Mouse (Mus musculus): ENCODE measurements around the gene Wfdc8. TPM values are rescaled to one million over a fixed set of nuclear protein-coding genes. Genes with fewer than 3 reads are reported as not detected.
A peak's percentile ranks its signal among the peaks of the same experiment; 100 is the strongest.
"Not testable (repeated sequence)": the region's sequence is repeated elsewhere in the genome, so short reads cannot be mapped to it uniquely, and the experiment has no call there.

Wfdc8 gene
- not detected in 2 replicates for polyA plus RNA-seq (2016; fragmentation: Nextera tagmentation; extraction: Ambion mirVana)

- not testable (repeated sequence) for H3K36me3 ChIP-seq; H3K4me3 ChIP-seq; H3K4me1 ChIP-seq; H3K27ac ChIP-seq; H3K9me3 ChIP-seq; H3K27me3 ChIP-seq (ENCODE audit: insufficient read depth, poor library complexity, severe bottlenecking)
- DNase-seq (ENCODE audit: low spot score), result peak; percentile 24
- WGBS, result 60% methylated on average over 8 of the region's 8 CpGs
These were observed at the start of gene Wfdc8, which contains the start of gene Wfdc6b for GRCm38 (mm10) chr2:164613471-164613870. Wfdc8 (minus strand) TSS chr2:164613626. Wfdc6b (plus strand) TSS chr2:164613522.

GRCm38 (mm10) chr2:164656483-164656882, 43.1 kb upstream of the Wfdc8 start, which contains the start of gene Wfdc9:
Wfdc9 (minus strand) TSS chr2:164656583.
- 70% methylated on average over 9 of the region's 9 CpGs for WGBS
- Histone ChIP-seq H3K36me3 (no peaks in the 10 kb centered on the region), H3K4me3 (no peak within 1 kb of the TSS), H3K9me3 (no peaks in the 10 kb centered on the region), H3K27ac (no peak within 1 kb of the TSS), H3K4me1 (no peaks in the 10 kb centered on the region), H3K27me3 (ENCODE audit: insufficient read depth, poor library complexity, severe bottlenecking) (peaks cover 13% of the 10 kb centered on the region)
- DNase-seq (ENCODE audit: low spot score), result no peak

- Histone ChIP-seq H3K27me3 (ENCODE audit: insufficient read depth, poor library complexity, severe bottlenecking) (peaks cover 13% of the 10 kb centered on the region), H3K4me3 (no peak within 1 kb of the TSS)
These were observed 42.4 kb upstream of the Wfdc8 start, which contains the start of gene Wfdc10 for GRCm38 (mm10) chr2:164655858-164656257. Wfdc10 (plus strand) TSS chr2:164656046.

GRCm38 (mm10) chr2:164641881-164642673, 28.7 kb upstream of the Wfdc8 start:
- Histone ChIP-seq H3K36me3 (no peaks in the 10 kb centered on the region), H3K27ac (no peak overlapping the region), H3K27me3 (ENCODE audit: insufficient read depth, poor library complexity, severe bottlenecking) (no peaks in the 10 kb centered on the region), H3K9me3 (no peaks in the 10 kb centered on the region), H3K4me1 (no peaks in the 10 kb centered on the region), H3K4me3 (no peak overlapping the region)
- WGBS, result 85% methylated on average over 13 of the region's 13 CpGs
- no peak for DNase-seq (ENCODE audit: low spot score)

More at GRCm38 (mm10) chr2:164655858-164656257, 42.4 kb upstream of the Wfdc8 start, which contains the start of gene Wfdc10:
- DNase-seq (ENCODE audit: low spot score), result no peak
- Histone ChIP-seq H3K4me1 (no peaks in the 10 kb centered on the region), H3K9me3 (no peaks in the 10 kb centered on the region), H3K36me3 (no peaks in the 10 kb centered on the region), H3K27ac (no peak within 1 kb of the TSS)
- 10% methylated on average over 11 of the region's 11 CpGs for WGBS

- 67% methylated on average over 7 of the region's 7 CpGs for WGBS
- Histone ChIP-seq H3K36me3 (no peaks in the 10 kb centered on the region), H3K4me1 (no peaks in the 10 kb centered on the region), H3K9me3 (no peaks in the 10 kb centered on the region), H3K27ac (no peak overlapping the region), H3K27me3 (ENCODE audit: insufficient read depth, poor library complexity, severe bottlenecking) (no peaks in the 10 kb centered on the region), H3K4me3 (no peak overlapping the region)
- no peak for DNase-seq (ENCODE audit: low spot score)
These were observed 27.7 kb upstream of the Wfdc8 start for GRCm38 (mm10) chr2:164641129-164641528.

GRCm38 (mm10) chr2:164638696-164639095, 25.3 kb upstream of the Wfdc8 start, which contains the start of gene Wfdc16:
Wfdc16 (minus strand) TSS chr2:164638796.
- Histone ChIP-seq H3K36me3 (no peaks in the 10 kb centered on the region), H3K9me3 (no peaks in the 10 kb centered on the region), H3K4me3 (no peak within 1 kb of the TSS), H3K4me1 (no peaks in the 10 kb centered on the region), H3K27me3 (ENCODE audit: insufficient read depth, poor library complexity, severe bottlenecking) (no peaks in the 10 kb centered on the region), H3K27ac (no peak within 1 kb of the TSS)
- WGBS, result 84% methylated on average over 3 of the region's 3 CpGs
- no peak for DNase-seq (ENCODE audit: low spot score)

GRCm38 (mm10) chr2:164635266-164635665, 21.8 kb upstream of the Wfdc8 start:
- H3K9me3 ChIP-seq, result no peaks in the 10 kb centered on the region
- H3K27me3 ChIP-seq (ENCODE audit: insufficient read depth, poor library complexity, severe bottlenecking), result no peaks in the 10 kb centered on the region
- H3K27ac ChIP-seq, result no peak overlapping the region
- DNase-seq (ENCODE audit: low spot score), result no peak
- no peak overlapping the region for H3K4me3 ChIP-seq
- no peaks in the 10 kb centered on the region for H3K36me3 ChIP-seq
- WGBS, result 75% methylated on average over 9 of the region's 9 CpGs
- no peaks in the 10 kb centered on the region for H3K4me1 ChIP-seq

GRCm38 (mm10) chr2:164621775-164622174, 8.3 kb upstream of the Wfdc8 start:
- no peaks in the 10 kb centered on the region for H3K9me3 ChIP-seq
- 72% methylated on average over 4 of the region's 4 CpGs for WGBS
- no peaks in the 10 kb centered on the region for H3K36me3 ChIP-seq
- no peaks in the 10 kb centered on the region for H3K27me3 ChIP-seq (ENCODE audit: insufficient read depth, poor library complexity, severe bottlenecking)
- no peak overlapping the region for H3K27ac ChIP-seq
- no peak overlapping the region for H3K4me3 ChIP-seq
- H3K4me1 ChIP-seq, result no peaks in the 10 kb centered on the region
- no peak for DNase-seq (ENCODE audit: low spot score)

GRCm38 (mm10) chr2:164619050-164619449, 5.6 kb upstream of the Wfdc8 start:
- Histone ChIP-seq H3K4me1 (no peaks in the 10 kb centered on the region), H3K4me3 (no peak overlapping the region), H3K9me3 (no peaks in the 10 kb centered on the region), H3K27ac (no peak overlapping the region), H3K27me3 (ENCODE audit: insufficient read depth, poor library complexity, severe bottlenecking) (no peaks in the 10 kb centered on the region; the same call in 1 of the 2 replicates), H3K36me3 (no peaks in the 10 kb centered on the region)
- peak; percentile 10 for DNase-seq (ENCODE audit: low spot score)
- WGBS, result 71% methylated on average over 5 of the region's 5 CpGs

GRCm38 (mm10) chr2:164615386-164615785, 2.0 kb upstream of the Wfdc8 start:
- H3K4me3 ChIP-seq, result no peak overlapping the region
- H3K27ac ChIP-seq, result no peak overlapping the region
- no peaks in the 10 kb centered on the region; the same call in 1 of the 2 replicates for H3K27me3 ChIP-seq (ENCODE audit: insufficient read depth, poor library complexity, severe bottlenecking)
- H3K4me1 ChIP-seq, result no peaks in the 10 kb centered on the region
- no peaks in the 10 kb centered on the region for H3K9me3 ChIP-seq
- DNase-seq (ENCODE audit: low spot score), result peak; percentile 68
- no peaks in the 10 kb centered on the region for H3K36me3 ChIP-seq
- WGBS, result 80% methylated on average over 3 of the region's 3 CpGs

GRCm38 (mm10) chr2:164608781-164609180, 4.6 kb downstream of the Wfdc8 start:
- Histone ChIP-seq H3K27ac (no peak overlapping the region), H3K4me1 (no peaks in the 10 kb centered on the region), H3K9me3 (no peaks in the 10 kb centered on the region), H3K27me3 (ENCODE audit: insufficient read depth, poor library complexity, severe bottlenecking) (no peaks in the 10 kb centered on the region; the same call in 1 of the 2 replicates), H3K36me3 (no peaks in the 10 kb centered on the region), H3K4me3 (no peak overlapping the region)
- DNase-seq (ENCODE audit: low spot score), result no peak
- 78% methylated on average over 6 of the region's 6 CpGs for WGBS

GRCm38 (mm10) chr2:164604411-164604810, 9.0 kb downstream of the Wfdc8 start:
- H3K36me3 ChIP-seq, result no peaks in the 10 kb centered on the region
- WGBS, result 84% methylated on average over 8 of the region's 8 CpGs
- H3K4me1 ChIP-seq, result no peaks in the 10 kb centered on the region
- H3K9me3 ChIP-seq, result no peaks in the 10 kb centered on the region
- no peak for DNase-seq (ENCODE audit: low spot score)
- no peak overlapping the region for H3K4me3 ChIP-seq
- H3K27ac ChIP-seq, result no peak overlapping the region
- no peaks in the 10 kb centered on the region for H3K27me3 ChIP-seq (ENCODE audit: insufficient read depth, poor library complexity, severe bottlenecking)

- no peak overlapping the region for H3K4me3 ChIP-seq
- 80% methylated on average over 3 of the region's 3 CpGs for WGBS
- H3K9me3 ChIP-seq, result no peaks in the 10 kb centered on the region
- H3K4me1 ChIP-seq, result no peaks in the 10 kb centered on the region
- DNase-seq (ENCODE audit: low spot score), result no peak
- H3K36me3 ChIP-seq, result no peaks in the 10 kb centered on the region
- H3K27ac ChIP-seq, result no peak overlapping the region
- H3K27me3 ChIP-seq (ENCODE audit: insufficient read depth, poor library complexity, severe bottlenecking), result no peaks in the 10 kb centered on the region
These were observed 9.9 kb downstream of the Wfdc8 start for GRCm38 (mm10) chr2:164603482-164603881.

Measured in heart, embryonic 10.5 days (tissue).